Mouse (Mus musculus) thymus, adult 2 months (tissue): Measurements from ENCODE around the gene Hand1.

Experiments
- CTCF ChIP-seq: fragments of 200-500 bp; IDR thresholded peaks from 2 replicates; pipeline ENCODE4 v1.5.1; 2012; ENCODE audit warnings: mild to moderate bottlenecking, control low read depth, low read length, moderate library complexity, borderline replicate concordance; ENCODE audit not compliant: control insufficient read depth, poor library complexity, insufficient read depth; ENCODE audit errors: extremely low read depth
- POLR2A ChIP-seq: fragments of 200-500 bp; IDR thresholded peaks from 2 replicates; pipeline ENCODE4 v1.6.1; 2012; ENCODE audit warnings: mild to moderate bottlenecking, low read length, control low read depth, moderate library complexity; ENCODE audit not compliant: control insufficient read depth, poor library complexity, insufficient read depth; ENCODE audit errors: extremely low read depth

DNA sequence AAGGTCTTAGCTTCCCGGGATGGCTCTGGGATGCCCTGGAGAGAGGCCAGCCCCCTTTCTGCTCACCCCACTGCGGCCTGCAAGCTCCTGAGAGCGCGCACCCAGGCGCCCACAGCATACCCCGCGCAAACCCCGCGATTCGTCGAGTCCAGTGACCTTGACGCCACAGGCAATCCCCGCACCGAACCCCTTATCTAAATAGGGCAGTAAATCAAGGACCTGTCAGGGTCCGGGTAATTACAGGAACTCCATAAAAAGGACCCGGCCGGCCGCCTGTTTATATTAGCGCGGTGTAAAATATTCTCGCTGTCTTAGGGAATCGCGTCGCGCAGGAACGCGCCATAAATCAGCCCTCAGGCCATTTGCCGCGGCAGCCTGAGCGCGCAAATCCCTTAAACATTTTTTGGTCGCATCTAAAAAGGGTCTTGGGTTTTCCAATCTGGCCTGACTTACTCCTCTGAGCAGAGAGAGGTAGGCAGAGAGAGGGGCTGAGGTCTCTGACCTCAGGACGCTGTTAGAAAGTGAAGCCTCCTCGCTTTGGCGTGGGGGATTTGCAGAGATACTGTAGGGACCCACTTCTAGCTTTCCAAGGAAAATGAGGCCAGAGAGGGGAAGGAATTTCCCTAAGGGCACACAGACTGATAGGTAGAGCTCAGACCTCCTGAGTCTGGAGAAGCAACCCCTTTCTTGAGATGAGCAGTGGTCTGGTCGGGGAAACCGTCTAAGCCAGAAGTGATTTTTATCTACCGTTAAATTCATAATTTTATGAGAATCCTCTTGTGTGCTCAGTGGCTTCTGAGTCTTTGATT, 4.5 kb upstream of the Hand1 start:
- TF ChIP-seq POLR2A, result no peak
- TF ChIP-seq CTCF, result no peak
